Mouse (Mus musculus): ENCODE data around the gene Gas1.

The Gas1 gene

GRCm38 (mm10) chr13:60173186-60173585 is 4.0 kb downstream of the Gas1 start:
- no peak for DNase-seq (ENCODE audit: low spot score)

- no peak for DNase-seq (ENCODE audit: low spot score)
Measured at GRCm38 (mm10) chr13:60172366-60173017, 4.7 kb downstream of the Gas1 start.

GRCm38 (mm10) chr13:60171781-60172180 is 5.4 kb downstream of the Gas1 start:
- no peak for DNase-seq (ENCODE audit: low spot score)

GRCm38 (mm10) chr13:60170898-60171715 is 6.1 kb downstream of the Gas1 start:
- no peak for DNase-seq (ENCODE audit: low spot score)

GRCm38 (mm10) chr13:60169026-60169425 is 8.1 kb downstream of the Gas1 start:
- DNase-seq (ENCODE audit: low spot score), result no peak

GRCm38 (mm10) chr13:60156294-60157126 is 20.7 kb downstream of the Gas1 start:
- DNase-seq (ENCODE audit: low spot score), result no peak

- DNase-seq (ENCODE audit: low spot score), result no peak
Measured at GRCm38 (mm10) chr13:60154170-60154569, 23.0 kb downstream of the Gas1 start.

- no peak for DNase-seq (ENCODE audit: low spot score)
Measured at GRCm38 (mm10) chr13:60148235-60148634, 28.9 kb downstream of the Gas1 start.

- no peak for DNase-seq (ENCODE audit: low spot score)
Measured at GRCm38 (mm10) chr13:60147857-60148181, 29.3 kb downstream of the Gas1 start.

GRCm38 (mm10) chr13:60146994-60147856 is 29.9 kb downstream of the Gas1 start:
- DNase-seq (ENCODE audit: low spot score), result no peak

- no peak for DNase-seq (ENCODE audit: low spot score)
Measured at GRCm38 (mm10) chr13:60146231-60146630, 30.9 kb downstream of the Gas1 start.

GRCm38 (mm10) chr13:60136962-60137361 is 40.2 kb downstream of the Gas1 start:
- DNase-seq (ENCODE audit: low spot score), result no peak

- no peak for DNase-seq (ENCODE audit: low spot score)
Measured at GRCm38 (mm10) chr13:60134439-60134799, 42.7 kb downstream of the Gas1 start.

GRCm38 (mm10) chr13:60133716-60134438 is 43.3 kb downstream of the Gas1 start:
- DNase-seq (ENCODE audit: low spot score), result no peak

GRCm38 (mm10) chr13:60131771-60132170 is 45.4 kb downstream of the Gas1 start:
- no peak for DNase-seq (ENCODE audit: low spot score)

- DNase-seq (ENCODE audit: low spot score), result no peak
Measured at GRCm38 (mm10) chr13:60129541-60129940, 47.6 kb downstream of the Gas1 start.

- no peak for DNase-seq (ENCODE audit: low spot score)
Measured at GRCm38 (mm10) chr13:60126338-60126737, 50.8 kb downstream of the Gas1 start.

GRCm38 (mm10) chr13:60125501-60126305 is 51.5 kb downstream of the Gas1 start:
- DNase-seq (ENCODE audit: low spot score), result no peak

GRCm38 (mm10) chr13:60125020-60125419 is 52.1 kb downstream of the Gas1 start:
- DNase-seq (ENCODE audit: low spot score), result no peak

- DNase-seq (ENCODE audit: low spot score), result no peak
Measured at GRCm38 (mm10) chr13:60124456-60124855, 52.7 kb downstream of the Gas1 start.
